Mouse (Mus musculus) retina, postnatal 1 day (tissue): ENCODE measurements around the gene Hoxa10.
A peak's percentile ranks its signal among the peaks of the same experiment; 100 is the strongest.

Experiments used
- DNase-seq: peaks from one replicate; pipeline ENCODE4 v3.0.0-alpha.2; 2012

Hoxa10 gene

DNA sequence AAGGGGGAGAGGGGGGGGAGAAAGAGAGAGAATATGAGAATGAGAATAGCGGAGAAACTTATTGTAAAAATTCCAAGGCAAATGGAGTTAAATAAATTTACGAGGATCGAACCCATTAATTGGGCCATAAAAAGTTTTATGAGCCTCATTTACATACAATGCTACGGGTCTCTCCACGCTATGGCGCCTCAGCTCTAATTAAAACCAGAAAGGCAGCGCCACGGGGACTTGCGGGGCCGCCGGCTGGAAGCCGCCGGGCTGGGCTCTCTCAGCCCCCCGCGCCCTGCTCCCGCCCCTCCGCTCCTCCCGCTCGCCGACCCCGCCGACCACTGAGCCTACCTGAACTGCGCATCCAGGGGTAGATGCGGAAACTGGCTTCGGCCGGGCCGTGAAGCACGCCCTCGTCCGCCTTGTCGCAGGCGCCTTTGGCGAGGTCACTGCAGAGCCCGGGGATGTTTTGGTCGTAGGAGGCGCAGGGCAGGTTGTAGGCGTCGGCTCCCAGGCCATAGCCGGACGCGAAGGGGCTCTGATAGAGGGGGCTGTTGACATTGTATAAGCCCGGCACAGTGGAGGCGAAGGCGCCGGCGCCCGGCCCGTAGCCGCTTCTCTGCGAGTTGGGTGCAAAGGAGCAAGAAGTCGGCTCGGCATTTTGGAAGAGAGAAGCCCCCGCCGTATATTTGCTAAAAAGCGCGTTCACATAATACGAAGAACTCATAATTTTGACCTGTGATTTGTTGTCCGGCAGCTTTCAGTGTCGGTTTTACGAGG lies 23.8 kb downstream of the Hoxa10 start:
- DNase-seq: no peak

- no peak for DNase-seq
Observed at GRCm38 (mm10) chr6:52215771-52216535, 24.7 kb downstream of the Hoxa10 start.

- no peak for DNase-seq
Observed at GRCm38 (mm10) chr6:52215070-52215469, 25.6 kb downstream of the Hoxa10 start.

DNA sequence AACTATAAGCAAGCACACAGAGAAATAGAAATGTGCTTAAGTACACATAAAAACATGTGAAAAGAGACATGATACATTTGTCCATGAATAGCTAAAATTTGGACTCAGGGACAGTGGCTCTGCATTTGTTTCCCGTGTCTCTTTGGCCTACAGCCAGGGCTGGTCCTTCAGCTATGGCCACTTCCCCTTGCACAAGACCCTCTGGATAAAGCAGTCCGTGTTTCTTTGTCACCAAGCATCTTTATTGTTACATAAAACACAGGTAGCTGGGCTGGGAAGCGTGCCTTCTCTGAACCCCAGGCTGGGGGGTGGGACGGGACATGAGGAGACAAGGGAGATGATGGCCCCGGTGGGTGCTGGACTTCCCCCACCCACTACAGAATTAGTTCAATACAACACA lies 26.4 kb downstream of the Hoxa10 start:
- no peak for DNase-seq

- no peak for DNase-seq
Observed at GRCm38 (mm10) chr6:52213119-52213986, 27.3 kb downstream of the Hoxa10 start, which contains the start of the genes Hoxa3 and Gm28308. Gene Hoxa3, minus strand, starts transcription at chr6:52213336. Gene Gm28308, minus strand, starts transcription at chr6:52213339.

DNA sequence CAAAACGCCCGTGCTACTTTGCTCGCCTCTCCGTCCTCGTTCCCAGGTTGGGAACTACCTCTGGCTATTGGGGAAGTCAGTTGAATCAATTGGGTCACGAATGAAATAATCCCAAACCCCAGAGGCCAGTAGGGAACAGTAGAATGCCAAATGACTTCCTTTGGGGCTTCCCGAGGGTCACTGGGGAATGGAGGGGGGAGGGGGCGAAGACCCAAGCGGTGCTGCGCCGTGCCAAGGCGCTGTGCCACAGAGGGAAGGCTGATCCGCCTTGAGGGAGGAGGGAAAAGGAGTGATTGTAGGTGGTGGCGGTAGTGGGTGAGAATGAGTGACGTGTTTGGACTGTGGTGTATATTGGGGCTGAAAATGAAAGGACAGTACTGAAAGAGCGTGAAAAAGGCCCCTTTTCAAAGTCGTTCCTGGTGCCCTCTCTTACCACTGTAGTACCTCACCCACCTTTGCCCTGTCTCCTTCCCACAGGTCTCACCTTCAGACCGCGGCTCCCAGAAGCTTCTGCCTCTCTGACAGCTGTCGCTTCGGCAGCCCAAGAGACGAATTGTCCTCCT lies 28.0 kb downstream of the Hoxa10 start:
- DNase-seq: no peak

DNA sequence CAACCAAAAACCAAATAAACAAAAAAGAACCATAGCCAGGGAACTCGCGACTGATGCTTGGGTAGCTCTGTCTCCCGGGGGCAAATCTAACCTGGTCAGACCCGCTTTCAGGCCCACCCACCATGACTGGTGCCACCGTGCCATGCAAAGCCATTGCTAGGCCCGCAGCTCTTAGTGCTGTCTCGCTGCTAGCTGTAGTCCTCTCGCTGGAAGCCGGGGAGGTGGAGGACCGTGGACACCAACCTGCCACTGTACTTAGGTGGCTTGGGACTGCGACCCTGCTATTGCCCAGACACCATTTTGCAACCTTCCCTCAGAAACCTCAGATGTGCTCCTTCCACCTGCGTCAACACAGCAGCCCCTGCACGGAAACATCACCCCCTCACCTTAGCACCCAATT lies 28.7 kb downstream of the Hoxa10 start:
- no peak for DNase-seq

- peak; percentile 84 for DNase-seq
Observed at GRCm38 (mm10) chr6:52211170-52211935, 29.3 kb downstream of the Hoxa10 start.

DNA sequence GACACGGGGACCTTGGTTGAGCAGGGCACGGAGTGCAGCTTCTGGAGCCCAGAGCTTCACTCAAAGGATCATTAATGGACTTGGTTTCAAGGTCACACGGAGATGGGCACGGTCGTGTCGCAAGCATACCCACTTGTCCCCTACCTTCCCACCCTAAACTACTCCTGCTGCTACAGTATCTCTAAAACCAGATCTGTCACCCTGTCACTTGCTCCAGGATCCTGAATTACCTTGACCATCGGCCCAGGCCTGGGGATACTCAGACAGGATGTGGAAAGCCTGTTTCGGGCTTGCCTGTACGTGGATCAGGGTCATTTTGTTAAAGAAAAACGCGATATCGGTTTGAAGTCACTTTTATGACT lies 31.0 kb downstream of the Hoxa10 start:
- no peak for DNase-seq

DNA sequence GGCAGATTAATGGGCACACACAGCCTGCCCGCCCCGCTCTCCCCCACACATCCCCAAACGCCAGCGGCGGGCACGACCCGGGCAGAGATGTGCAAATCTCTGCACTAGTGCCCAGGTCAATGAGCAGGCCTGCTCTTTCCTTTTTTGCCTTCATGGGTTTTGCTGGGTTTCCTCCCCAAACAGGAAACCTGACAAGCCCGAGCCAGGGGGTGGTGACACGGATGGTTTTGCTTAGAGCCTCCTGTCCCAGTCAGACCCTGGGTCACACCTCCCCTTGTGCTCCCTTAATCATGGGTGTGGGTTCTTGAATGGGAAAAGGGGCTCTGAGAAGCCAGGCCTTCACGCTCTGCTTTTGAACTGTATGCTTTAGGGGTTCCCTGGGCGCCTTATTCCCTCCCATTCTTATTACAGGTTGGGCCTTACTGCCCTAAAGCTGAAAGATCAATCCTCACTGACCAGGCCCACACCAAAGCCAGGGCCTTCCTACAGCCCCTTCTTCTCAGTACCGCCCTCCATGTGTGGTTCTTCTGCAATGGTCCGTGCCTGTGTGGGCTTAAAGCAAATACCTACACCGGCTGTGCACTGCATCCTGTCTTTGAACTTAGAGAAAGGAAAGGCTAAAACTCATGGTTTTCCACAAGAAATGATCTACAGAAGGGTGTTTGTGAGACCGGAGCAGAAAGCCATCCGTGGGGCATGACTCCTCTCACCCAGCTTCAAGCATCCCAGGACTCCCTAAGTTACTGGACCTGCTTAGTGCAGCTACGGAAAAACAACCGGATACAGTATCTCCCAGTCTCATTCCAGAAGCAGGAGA lies 31.6 kb downstream of the Hoxa10 start:
- no peak for DNase-seq

DNA sequence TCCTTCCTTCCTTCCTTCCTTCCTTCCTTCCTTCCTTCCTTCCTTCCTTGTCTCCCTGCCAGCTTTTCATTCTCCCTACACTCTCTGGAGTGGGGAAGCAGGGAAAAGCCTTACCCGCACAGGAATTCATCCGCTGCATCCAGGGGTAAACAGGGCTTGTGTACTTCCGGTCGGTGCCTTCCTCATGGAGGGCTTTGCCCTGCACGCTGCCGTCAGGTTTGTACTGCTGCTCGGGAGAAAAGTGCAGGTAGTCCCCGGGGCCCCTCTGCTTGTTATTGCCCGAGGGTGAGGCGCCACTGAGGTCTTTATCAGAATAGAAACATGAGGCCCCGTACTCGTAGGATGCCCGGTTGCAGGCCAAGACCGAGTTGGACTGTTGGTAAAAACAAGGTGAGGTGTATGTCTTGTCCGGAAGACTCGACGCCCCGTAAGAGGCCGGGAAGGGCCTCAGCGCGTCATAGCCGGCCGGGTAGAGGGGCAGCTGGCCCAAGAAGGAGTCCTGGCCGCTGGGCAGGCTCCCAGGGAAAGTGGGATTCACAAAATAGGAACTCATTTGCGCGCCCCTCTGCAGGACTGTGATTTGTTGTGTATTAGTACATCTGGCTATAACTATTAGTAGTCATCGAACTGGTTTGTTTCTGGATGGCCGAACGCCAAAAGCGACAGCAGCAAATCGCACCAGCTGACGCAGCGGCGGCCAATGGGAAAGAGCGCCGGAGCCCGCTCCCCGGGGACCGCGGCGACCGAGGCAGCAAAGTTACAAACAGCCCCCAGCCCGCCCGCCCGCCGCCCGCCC lies 32.4 kb downstream of the Hoxa10 start, which contains the start of gene Hoxa6:
TSS of gene Hoxa6 (minus strand) at position 651 of the 796 bp plus-strand sequence.
- DNase-seq: no peak

DNA sequence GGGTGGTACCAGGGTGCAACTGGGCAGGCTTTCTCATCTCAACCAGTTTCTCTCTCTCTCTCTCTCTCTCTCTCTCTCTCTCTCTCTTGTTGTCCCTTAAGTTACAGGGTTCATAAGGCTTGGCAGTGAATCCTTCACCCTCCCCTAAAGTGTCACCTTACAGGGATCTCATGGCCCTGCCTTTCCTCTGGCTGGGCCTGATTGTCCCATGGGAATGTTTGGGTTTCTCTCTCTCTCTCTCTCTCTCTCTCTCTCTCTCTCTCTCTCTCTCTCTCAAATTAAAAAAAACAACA lies 33.0 kb downstream of the Hoxa10 start:
- DNase-seq: no peak

DNA sequence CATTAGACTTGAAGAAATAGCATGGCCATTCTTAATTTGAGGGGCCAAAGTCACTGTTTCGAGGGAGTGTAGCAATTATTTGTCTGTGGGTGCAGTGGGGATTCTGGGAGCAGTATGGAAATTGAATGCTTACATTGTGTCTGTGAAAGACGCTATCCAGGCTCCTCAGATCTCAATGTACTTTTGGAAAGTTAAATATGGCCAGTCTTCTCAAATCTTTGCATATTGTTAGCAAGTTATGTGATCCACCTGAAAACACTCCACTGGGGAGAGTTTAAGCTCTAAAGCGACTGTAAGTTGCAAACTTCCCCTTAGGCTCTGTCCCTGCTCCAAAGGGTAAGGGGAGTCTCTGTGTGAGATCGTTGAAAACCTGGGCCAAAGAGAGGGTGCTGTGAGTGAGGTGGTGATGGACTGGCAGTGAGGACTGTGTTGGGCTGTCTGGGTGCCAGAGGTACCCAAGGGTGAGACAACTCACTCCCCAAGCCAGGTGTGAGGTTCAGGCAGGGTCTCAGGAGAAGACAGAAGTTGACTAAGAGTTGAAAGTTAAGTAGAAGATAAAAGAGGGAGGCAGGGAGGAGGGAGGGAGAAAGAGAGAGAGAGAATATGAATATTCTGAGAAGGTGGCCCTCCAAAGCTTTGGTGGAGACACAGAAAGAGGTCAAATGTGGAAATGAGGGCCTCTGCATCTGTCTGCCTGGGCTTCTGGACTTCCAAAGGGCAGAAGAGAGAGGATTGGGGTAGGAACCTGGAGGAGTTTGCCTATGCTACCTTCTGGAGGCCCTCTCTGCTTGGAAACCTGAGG lies 33.6 kb downstream of the Hoxa10 start:
- DNase-seq: no peak

GRCm38 (mm10) chr6:52205638-52206621 lies 34.7 kb downstream of the Hoxa10 start:
- no peak for DNase-seq

- no peak for DNase-seq
Observed at GRCm38 (mm10) chr6:52205221-52205620, 35.4 kb downstream of the Hoxa10 start.

GRCm38 (mm10) chr6:52204050-52204752 lies 36.5 kb downstream of the Hoxa10 start, which contains the start of gene Hoxa5:
Gene Hoxa5, minus strand, starts transcription at chr6:52204587.
- DNase-seq: no peak

DNA sequence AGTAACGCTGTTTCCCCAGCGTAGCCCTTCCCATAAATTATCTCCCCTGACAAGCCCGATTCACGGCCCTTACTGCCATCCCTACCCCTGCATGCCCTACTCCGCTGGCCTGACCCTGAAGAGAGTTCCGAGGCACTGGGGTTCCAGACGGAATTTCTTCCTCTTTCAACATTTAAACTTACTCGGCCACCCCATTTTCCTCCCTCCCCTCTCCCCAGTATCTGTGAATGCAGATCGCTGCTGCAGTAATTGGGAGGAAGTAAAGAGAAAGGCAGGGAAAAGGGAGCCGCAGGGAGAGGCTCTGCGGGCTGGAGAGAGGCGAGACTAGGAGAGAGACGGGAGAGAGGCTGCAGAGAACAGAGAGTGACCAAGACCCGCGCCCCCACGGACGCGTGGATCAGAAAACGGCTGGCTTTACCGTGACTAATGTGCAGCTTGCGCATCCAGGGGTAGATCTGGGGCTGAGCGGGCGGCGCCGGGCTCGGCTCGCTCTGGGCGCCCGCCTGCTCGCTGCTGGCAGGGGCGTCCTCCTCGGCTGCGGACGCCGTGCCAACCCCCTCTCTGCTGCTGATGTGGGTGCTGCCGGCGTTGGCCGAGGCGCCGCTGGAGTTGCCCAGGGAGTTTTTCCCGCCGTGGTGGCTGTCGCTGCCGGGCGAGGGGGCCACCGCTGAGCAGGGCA lies 37.1 kb downstream of the Hoxa10 start:
- no peak for DNase-seq
